Mouse (Mus musculus) midbrain, postnatal 0 days (tissue): ENCODE measurements around the gene B4galnt4. TPM values are rescaled to one million over a fixed set of nuclear protein-coding genes. Genes with fewer than 3 reads are reported as not detected.

Source experiments
- ATAC-seq: fragments of 200-750 bp; cut with Nextera tagmentation; 2 replicates; pipeline ENCODE4 v1.8.0; 2017; ENCODE audit warnings: moderate number of reproducible peaks, mild to moderate bottlenecking, moderate TSS enrichment, moderate library complexity; ENCODE audit not compliant: low FRiP score
- DNase-seq: peaks from one replicate; pipeline ENCODE4 v3.0.0-alpha.2; 2015; ENCODE audit warnings: low spot score
- H3K27ac ChIP-seq: fragments of 300-500 bp; sonication (generic); 2 replicates; pipeline ENCODE4 v1.5.1; 2014; ENCODE audit warnings: low read depth, mild to moderate bottlenecking, low read length, mixed read lengths
- H3K27me3 ChIP-seq: fragments of 300-500 bp; sonication (generic); 2 replicates; pipeline ENCODE4 v1.6.1; 2014; ENCODE audit warnings: low read length, control low read depth, mixed read lengths; ENCODE audit not compliant: insufficient read depth
- H3K36me3 ChIP-seq: fragments of 300-500 bp; sonication (generic); 2 replicates; pipeline ENCODE4 v1.6.1; 2014; ENCODE audit warnings: low read length, control low read depth, mixed read lengths; ENCODE audit not compliant: insufficient read depth
- H3K4me1 ChIP-seq: fragments of 300-500 bp; sonication (generic); 2 replicates; pipeline ENCODE4 v1.6.1; 2014; ENCODE audit warnings: mild to moderate bottlenecking, control low read depth, antibody characterized with exemption, low read length, mixed read lengths; ENCODE audit not compliant: insufficient read depth
- H3K4me2 ChIP-seq: fragments of 300-500 bp; sonication (generic); 2 replicates; pipeline ENCODE4 v1.6.1; 2014; ENCODE audit warnings: low read depth, mild to moderate bottlenecking, low read length, mixed read lengths; ENCODE audit not compliant: poor library complexity, severe bottlenecking
- H3K4me3 ChIP-seq: fragments of 300-500 bp; sonication (generic); 2 replicates; pipeline ENCODE4 v1.5.1; 2014; ENCODE audit warnings: low read depth, mild to moderate bottlenecking, low read length, moderate library complexity
- H3K9ac ChIP-seq: fragments of 300-500 bp; sonication (generic); replicated peaks from 2 replicates; pipeline ENCODE4 v1.6.1; 2014; ENCODE audit warnings: mild to moderate bottlenecking, low read length, moderate library complexity, mixed read lengths; ENCODE audit not compliant: poor library complexity, severe bottlenecking
- H3K9me3 ChIP-seq: fragments of 300-500 bp; sonication (generic); 2 replicates; pipeline ENCODE4 v1.6.1; 2016; ENCODE audit warnings: low read length, control low read depth
- CTCF ChIP-seq: IDR thresholded peaks from 2 replicates; pipeline ENCODE4 v1.5.1; 2016; ENCODE audit warnings: antibody characterized with exemption, mild to moderate bottlenecking
- WGBS: fragments of 180-500 bp; shearing (Covaris S2); extraction: QIAGEN DNeasy Blood & Tissue Kit; methylation state at CpG from one replicate; pipeline ENCODE4 v1.1.7; 2014; 5-methylcytosine and 5-hydroxymethylcytosine counted together
- polyA plus RNA-seq: library from polyadenylated mRNA; unstranded; fragments of >200 nt; fragmentation: Nextera tagmentation; extraction: Ambion mirVana; gene quantifications from 2 replicates; pipeline ENCODE4 v1.2.1, GENCODE M21; 2015
- total RNA-seq: library from RNA; depleted of rRNA; stranded (reverse); fragments of >200 nt; gene quantifications from 2 replicates; pipeline ENCODE4 v1.2.3, GENCODE M21; 2014

B4galnt4 gene
- total and polyA plus RNA-seq, 2 experiments from 2014 or later: 53.9 to 133 TPM

GRCm38 (mm10) chr7:141040867-141041606 lies 19.9 kb upstream of the B4galnt4 start:
- WGBS: 36% methylated on average over 6 of the region's 9 CpGs
- Histone ChIP-seq H3K36me3 (no peaks in the 10 kb centered on the region), H3K9me3 (no peaks in the 10 kb centered on the region), H3K27ac (peak overlapping the region; percentile 47; the same call in 1 of the 2 replicates), H3K4me1 (no peaks in the 10 kb centered on the region), H3K27me3 (no peaks in the 10 kb centered on the region), H3K9ac (no peak overlapping the region), H3K4me3 (no peak overlapping the region), H3K4me2 (no peak overlapping the region)
- DNase-seq: no peak
- ATAC-seq: no peak
- no peak for TF ChIP-seq CTCF

DNA sequence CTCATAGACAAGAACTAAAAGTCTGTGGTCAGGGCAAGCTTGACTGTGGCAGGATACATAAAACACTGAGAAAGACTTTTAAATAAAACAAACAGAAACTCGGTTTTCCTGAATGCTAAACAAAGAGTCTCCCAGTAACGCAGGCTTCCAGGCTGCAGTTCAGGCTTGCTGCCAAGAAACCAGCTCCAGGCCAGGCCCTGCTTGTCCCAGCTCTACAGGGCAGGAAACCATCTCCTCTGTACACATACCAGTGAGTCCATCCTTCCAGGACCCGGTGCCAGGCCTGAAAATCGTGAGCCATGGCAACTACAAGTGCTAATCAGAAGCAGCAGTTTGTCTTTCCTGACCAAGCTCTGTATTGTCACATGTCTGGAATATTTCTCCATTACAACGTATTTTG lies 19.2 kb upstream of the B4galnt4 start:
- H3K36me3 ChIP-seq: no peaks in the 10 kb centered on the region
- no peak overlapping the region for H3K9ac ChIP-seq
- peak; percentile 83 for DNase-seq
- WGBS: 35% methylated on average over 5 of the region's 5 CpGs
- H3K27ac ChIP-seq: peak overlapping the region; percentile 47; the same call in 1 of the 2 replicates
- ATAC-seq: peak; percentile 52; the same call in 1 of the 2 replicates
- H3K4me1 ChIP-seq: no peaks in the 10 kb centered on the region
- no peak for TF ChIP-seq CTCF
- H3K4me2 ChIP-seq: no peak overlapping the region
- no peak overlapping the region for H3K4me3 ChIP-seq
- no peaks in the 10 kb centered on the region for H3K27me3 ChIP-seq
- no peaks in the 10 kb centered on the region for H3K9me3 ChIP-seq

DNA sequence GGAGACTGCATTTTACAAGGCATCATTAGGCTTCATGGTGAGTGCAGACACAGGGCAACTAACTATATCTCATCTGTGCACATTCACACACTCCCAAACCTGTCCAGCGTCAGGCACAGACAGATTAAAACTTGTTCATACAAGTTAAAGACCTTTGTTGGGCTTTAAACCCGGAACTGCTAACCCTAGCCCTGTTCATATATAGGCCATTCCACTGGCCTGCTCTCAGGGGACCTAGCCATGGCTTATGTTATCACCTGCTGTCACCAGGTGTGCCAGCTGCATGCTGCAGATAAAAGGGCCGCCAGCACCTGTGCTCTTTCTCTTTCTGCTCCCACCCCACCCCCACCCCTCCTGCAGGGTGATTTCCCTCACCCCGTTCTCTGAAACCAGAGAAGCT lies 18.4 kb upstream of the B4galnt4 start:
- Histone ChIP-seq H3K27ac (no peak overlapping the region), H3K4me2 (no peak overlapping the region), H3K9ac (no peak overlapping the region), H3K4me1 (no peaks in the 10 kb centered on the region), H3K4me3 (no peak overlapping the region), H3K27me3 (no peaks in the 10 kb centered on the region), H3K36me3 (no peaks in the 10 kb centered on the region), H3K9me3 (no peaks in the 10 kb centered on the region)
- no peak for DNase-seq
- 53% methylated on average over 4 of the region's 4 CpGs for WGBS
- ATAC-seq: no peak
- no peak for TF ChIP-seq CTCF

- H3K4me1 ChIP-seq: no peaks in the 10 kb centered on the region
- no peak overlapping the region for H3K9ac ChIP-seq
- ATAC-seq (no peak), DNase-seq (no peak)
- H3K9me3 ChIP-seq: no peaks in the 10 kb centered on the region
- 0 out of 2 replicates have a peak overlapping the region, but pooled peaks have one; percentile 18 for H3K27ac ChIP-seq
- no peak overlapping the region for H3K4me3 ChIP-seq
- no peaks in the 10 kb centered on the region for H3K27me3 ChIP-seq
- peak overlapping the region; percentile 87; the same call in 1 of the 2 replicates for H3K4me2 ChIP-seq
- no peak for TF ChIP-seq CTCF
- H3K36me3 ChIP-seq: no peaks in the 10 kb centered on the region
- WGBS: 72% methylated on average over 6 of the region's 6 CpGs
These were observed 13.8 kb upstream of the B4galnt4 start for GRCm38 (mm10) chr7:141046931-141047580.

GRCm38 (mm10) chr7:141047581-141048225 lies 13.2 kb upstream of the B4galnt4 start:
- WGBS: 6% methylated on average over 14 of the region's 19 CpGs
- no peak for TF ChIP-seq CTCF
- Histone ChIP-seq H3K36me3 (no peaks in the 10 kb centered on the region), H3K9ac (peak overlapping the region; percentile 52; the same call in 1 of the 2 replicates), H3K9me3 (no peaks in the 10 kb centered on the region), H3K4me2 (peak overlapping the region; percentile 87), H3K27me3 (no peaks in the 10 kb centered on the region), H3K27ac (peak overlapping the region; percentile 63), H3K4me1 (no peaks in the 10 kb centered on the region), H3K4me3 (peak overlapping the region; percentile 38)
- DNase-seq (peak; percentile 83), ATAC-seq (peak; percentile 83)
